Mouse (Mus musculus) hindbrain, embryonic 16.5 days (tissue): Measurements from ENCODE around the gene Slc16a2. TPM values are rescaled to one million over a fixed set of nuclear protein-coding genes. Genes with fewer than 3 reads are reported as not detected.

Experiments used
- ATAC-seq: fragments of 200-750 bp; cut with Nextera tagmentation; 2 replicates; pipeline ENCODE4 v1.8.0; 2017; ENCODE audit warnings: moderate TSS enrichment, moderate library complexity
- H3K27ac ChIP-seq: fragments of 300-500 bp; sonication (generic); 2 replicates; pipeline ENCODE4 v1.5.1; 2014; ENCODE audit warnings: low read depth, mild to moderate bottlenecking, control low read depth, low read length, moderate library complexity
- H3K27me3 ChIP-seq: fragments of 300-500 bp; sonication (generic); replicated peaks from 2 replicates; pipeline ENCODE4 v1.6.1; 2014; ENCODE audit warnings: low read length; ENCODE audit not compliant: control insufficient read depth, insufficient read depth
- H3K36me3 ChIP-seq: fragments of 300-500 bp; sonication (generic); 2 replicates; pipeline ENCODE4 v1.6.1; 2014; ENCODE audit warnings: mild to moderate bottlenecking, low read length, moderate library complexity, mixed read lengths; ENCODE audit not compliant: control insufficient read depth, insufficient read depth
- H3K4me1 ChIP-seq: fragments of 300-500 bp; sonication (generic); 2 replicates; pipeline ENCODE4 v1.6.1; 2014; ENCODE audit warnings: low read depth, low read length; ENCODE audit not compliant: control insufficient read depth, insufficient read depth
- H3K4me2 ChIP-seq: fragments of 300-500 bp; sonication (generic); 2 replicates; pipeline ENCODE4 v1.6.1; 2014; ENCODE audit warnings: mild to moderate bottlenecking, low read length, control low read depth, moderate library complexity
- H3K4me3 ChIP-seq: fragments of 300-500 bp; sonication (generic); 2 replicates; pipeline ENCODE4 v1.5.1; 2014; ENCODE audit warnings: mild to moderate bottlenecking, low read length, control low read depth, moderate library complexity
- H3K9ac ChIP-seq: fragments of 300-500 bp; sonication (generic); 2 replicates; pipeline ENCODE4 v1.6.1; 2014; ENCODE audit warnings: low read depth, mild to moderate bottlenecking, control low read depth, low read length, moderate library complexity
- H3K9me3 ChIP-seq: fragments of 300-500 bp; sonication (generic); 2 replicates; pipeline ENCODE4 v1.6.1; 2014; ENCODE audit warnings: mild to moderate bottlenecking, low read length, moderate library complexity; ENCODE audit not compliant: control insufficient read depth
- WGBS: fragments of 180-500 bp; shearing (Covaris S2); extraction: QIAGEN DNeasy Blood & Tissue Kit; methylation state at CpG from one replicate; pipeline ENCODE4 v1.1.7; 2014; 5-methylcytosine and 5-hydroxymethylcytosine counted together
- polyA plus RNA-seq: library from polyadenylated mRNA; unstranded; fragments of >200 nt; fragmentation: Nextera tagmentation; extraction: Ambion mirVana; gene quantifications from 2 replicates; pipeline ENCODE4 v1.2.1, GENCODE M21; 2015

Gene Slc16a2
- polyA plus RNA-seq, 1 experiment from 2014 or later, result 23.4 TPM

GRCm38 (mm10) chrX:103712922-103713321, 108.9 kb downstream of the Slc16a2 start:
- H3K4me3 ChIP-seq, result no peak overlapping the region
- H3K4me1 ChIP-seq, result no peaks in the 10 kb centered on the region
- no peak overlapping the region for H3K27ac ChIP-seq
- no peaks in the 10 kb centered on the region for H3K9me3 ChIP-seq
- H3K4me2 ChIP-seq, result no peak overlapping the region
- H3K27me3 ChIP-seq, result peaks cover 23% of the 10 kb centered on the region
- no peak for ATAC-seq
- no peaks in the 10 kb centered on the region for H3K36me3 ChIP-seq
- no peak overlapping the region for H3K9ac ChIP-seq
- 65% methylated on average over 7 of the region's 7 CpGs for WGBS

DNA sequence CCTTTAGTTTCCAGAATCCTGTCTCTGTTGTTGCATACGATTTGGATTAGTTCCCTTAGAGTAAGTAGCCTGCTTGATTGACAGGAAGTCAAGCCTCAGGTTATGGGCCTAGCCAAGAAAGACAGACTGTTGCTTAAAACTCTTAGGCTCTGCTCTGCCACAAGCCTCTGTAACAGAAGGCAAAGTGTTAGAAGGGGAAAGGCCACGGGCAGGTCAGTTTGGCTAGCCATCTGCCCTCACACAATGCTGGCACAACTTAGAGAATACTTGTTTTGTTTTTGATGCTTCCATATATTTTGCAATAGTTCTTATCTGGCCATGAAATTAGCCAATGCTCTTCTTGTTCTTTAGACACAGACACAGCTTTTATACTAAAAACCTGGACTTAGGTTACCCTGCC, 112.1 kb downstream of the Slc16a2 start:
- H3K9me3 ChIP-seq, result no peaks in the 10 kb centered on the region
- H3K27me3 ChIP-seq, result peaks cover 31% of the 10 kb centered on the region
- 64% methylated on average over 2 of the region's 2 CpGs for WGBS
- no peaks in the 10 kb centered on the region for H3K4me1 ChIP-seq
- no peak overlapping the region for H3K4me3 ChIP-seq
- H3K9ac ChIP-seq, result no peak overlapping the region
- ATAC-seq, result no peak
- H3K4me2 ChIP-seq, result no peak overlapping the region
- H3K36me3 ChIP-seq, result no peaks in the 10 kb centered on the region
- no peak overlapping the region for H3K27ac ChIP-seq

DNA sequence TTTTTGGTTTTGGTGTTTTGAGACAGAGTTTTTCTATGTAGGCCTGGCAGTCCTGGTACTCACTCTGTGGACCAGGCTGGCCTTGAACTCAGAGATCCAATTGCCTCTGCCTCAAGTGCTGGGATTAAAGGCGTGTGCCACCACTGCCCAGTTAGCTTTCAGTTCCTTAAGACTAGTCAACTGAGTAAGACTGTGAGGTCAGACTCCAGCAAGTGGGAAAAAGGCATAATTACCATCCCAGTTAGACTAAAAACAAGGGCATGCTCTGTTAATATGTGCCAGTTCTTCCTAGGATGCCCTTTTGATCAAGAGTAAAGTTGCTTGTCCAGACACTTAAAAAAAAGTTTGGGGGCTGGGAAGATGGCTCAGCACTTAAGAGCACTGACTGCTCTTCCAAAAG, 113.2 kb downstream of the Slc16a2 start:
- Histone ChIP-seq H3K9ac (no peak overlapping the region), H3K36me3 (no peaks in the 10 kb centered on the region), H3K27me3 (peaks cover 31% of the 10 kb centered on the region), H3K27ac (no peak overlapping the region), H3K4me1 (no peaks in the 10 kb centered on the region), H3K4me3 (no peak overlapping the region), H3K4me2 (no peak overlapping the region), H3K9me3 (no peaks in the 10 kb centered on the region)
- 100% methylated on average over 1 of the region's 1 CpGs for WGBS
- no peak for ATAC-seq

DNA sequence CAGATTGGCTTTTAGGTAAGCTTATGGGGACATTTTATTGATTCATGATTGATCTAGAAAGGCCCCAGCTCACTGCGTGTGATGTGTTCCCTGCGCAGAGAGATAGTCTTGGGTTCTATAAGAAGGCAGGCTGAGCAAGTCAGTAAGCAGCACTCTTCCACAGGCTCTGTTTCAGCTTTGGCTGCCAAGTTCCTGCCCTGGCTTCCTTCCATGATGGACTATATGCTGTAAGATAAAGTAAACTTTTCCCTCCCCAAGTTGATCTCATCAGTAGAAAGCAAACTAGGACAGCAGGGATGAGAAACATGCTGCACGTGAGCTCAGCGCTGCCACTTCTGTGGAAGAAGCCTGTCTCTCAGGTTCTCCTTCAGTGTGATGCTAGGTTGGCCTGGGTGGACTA, 117.2 kb downstream of the Slc16a2 start:
- Histone ChIP-seq H3K27ac (no peak overlapping the region), H3K4me3 (no peak overlapping the region), H3K4me1 (no peaks in the 10 kb centered on the region), H3K4me2 (no peak overlapping the region), H3K36me3 (no peaks in the 10 kb centered on the region), H3K27me3 (peaks cover 22% of the 10 kb centered on the region), H3K9me3 (no peaks in the 10 kb centered on the region), H3K9ac (no peak overlapping the region)
- 95% methylated on average over 4 of the region's 4 CpGs for WGBS
- no peak for ATAC-seq

DNA sequence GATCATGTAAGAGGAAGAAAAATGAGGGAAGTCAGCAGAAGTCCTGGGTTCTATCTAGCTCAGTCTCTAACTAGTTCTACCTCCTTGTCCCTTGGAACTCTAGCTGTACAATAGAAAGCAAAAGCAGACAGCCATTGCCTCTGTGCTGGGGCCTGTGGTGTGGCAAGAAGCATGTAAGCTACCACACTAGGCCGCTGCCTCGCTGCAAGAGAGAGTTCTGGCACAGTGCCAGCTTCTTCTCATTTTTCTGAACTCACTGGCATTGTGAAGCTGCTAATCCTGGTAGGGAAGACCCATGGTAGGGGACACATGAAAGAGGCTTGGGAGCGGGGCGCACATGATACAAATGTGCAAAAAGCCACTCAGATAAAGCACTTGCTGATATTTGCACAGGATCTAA, 117.8 kb downstream of the Slc16a2 start:
- Histone ChIP-seq H3K4me1 (no peaks in the 10 kb centered on the region), H3K9ac (no peak overlapping the region), H3K27ac (no peak overlapping the region), H3K36me3 (no peaks in the 10 kb centered on the region), H3K9me3 (no peaks in the 10 kb centered on the region), H3K4me2 (no peak overlapping the region), H3K27me3 (peaks cover 22% of the 10 kb centered on the region), H3K4me3 (no peak overlapping the region)
- 61% methylated on average over 4 of the region's 4 CpGs for WGBS
- ATAC-seq, result no peak

- no peak for ATAC-seq
- Histone ChIP-seq H3K27me3 (peaks cover 39% of the 10 kb centered on the region), H3K4me1 (peaks cover 3% of the 10 kb centered on the region; the same call in 1 of the 2 replicates), H3K9me3 (no peaks in the 10 kb centered on the region), H3K9ac (no peak overlapping the region), H3K4me3 (no peak overlapping the region), H3K27ac (no peak overlapping the region), H3K4me2 (no peak overlapping the region), H3K36me3 (no peaks in the 10 kb centered on the region)
- WGBS, result 58% methylated on average over 2 of the region's 2 CpGs
These were observed 124.0 kb downstream of the Slc16a2 start for GRCm38 (mm10) chrX:103697796-103698195.

DNA sequence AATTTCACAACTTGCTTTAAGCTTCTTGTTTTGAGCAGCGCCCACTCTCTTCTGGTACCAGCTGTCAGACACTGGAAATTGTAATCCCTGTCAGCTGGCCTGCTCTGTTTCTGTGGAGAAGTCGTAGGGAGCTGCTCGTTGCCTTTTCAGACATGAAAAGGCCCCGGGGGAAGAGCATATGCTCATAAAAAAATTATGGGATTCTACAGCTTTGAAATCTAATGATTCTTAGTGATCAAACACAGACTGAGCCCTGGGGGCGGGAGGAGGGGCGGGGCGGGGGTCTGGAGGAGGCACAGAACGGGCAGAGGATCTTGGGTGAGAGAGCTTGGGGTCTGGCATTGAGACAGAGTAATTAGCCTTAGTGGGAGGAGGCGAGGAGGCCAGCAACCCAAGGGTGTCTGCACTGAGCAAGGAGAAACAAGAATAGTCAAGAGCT, 125.7 kb downstream of the Slc16a2 start:
- peak overlapping the region; percentile 45; the same call in 1 of the 2 replicates for H3K9ac ChIP-seq
- peaks cover 36% of the 10 kb centered on the region for H3K27me3 ChIP-seq

GRCm38 (mm10) chrX:103695165-103695996, 126.4 kb downstream of the Slc16a2 start:
- Histone ChIP-seq H3K4me3 (peak overlapping the region; percentile 42), H3K4me1 (peaks cover 3% of the 10 kb centered on the region; the same call in 1 of the 2 replicates), H3K27me3 (peaks cover 35% of the 10 kb centered on the region), H3K4me2 (peak overlapping the region; percentile 66), H3K36me3 (no peaks in the 10 kb centered on the region), H3K9ac (peak overlapping the region; percentile 55), H3K27ac (peak overlapping the region; percentile 74), H3K9me3 (no peaks in the 10 kb centered on the region)
- peak; percentile 90 for ATAC-seq
- 1% methylated on average over 38 of the region's 41 CpGs for WGBS

More for the DNA sequence above, 125.7 kb downstream of the Slc16a2 start:
- H3K9me3 ChIP-seq, result no peaks in the 10 kb centered on the region
- peak overlapping the region; percentile 24 for H3K4me3 ChIP-seq
- H3K4me2 ChIP-seq, result peak overlapping the region; percentile 66
- no peaks in the 10 kb centered on the region for H3K36me3 ChIP-seq
- H3K4me1 ChIP-seq, result peaks cover 3% of the 10 kb centered on the region; the same call in 1 of the 2 replicates
- ATAC-seq, result peak; percentile 54
- H3K27ac ChIP-seq, result peak overlapping the region; percentile 76
- 11% methylated on average over 9 of the region's 9 CpGs for WGBS

DNA sequence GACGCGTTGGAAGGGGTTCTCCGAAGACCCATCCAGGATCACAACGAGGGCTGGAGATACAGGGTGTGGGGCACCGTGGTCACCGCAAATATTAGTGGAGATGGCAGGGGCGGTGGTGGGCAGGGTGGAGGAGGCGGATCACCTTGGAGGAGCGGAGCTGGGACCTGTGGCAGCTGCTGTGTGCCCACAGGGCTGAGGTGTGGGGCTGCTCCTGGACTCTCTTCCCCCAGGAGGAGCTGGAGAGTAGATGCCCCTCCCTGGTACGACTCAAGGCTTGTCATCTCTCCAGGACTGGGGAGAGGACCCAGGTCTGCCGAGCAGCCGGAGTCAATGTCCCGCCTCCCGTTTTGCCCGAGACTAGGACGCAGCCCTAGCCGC, 127.0 kb downstream of the Slc16a2 start:
- no peaks in the 10 kb centered on the region for H3K9me3 ChIP-seq
- H3K36me3 ChIP-seq, result no peaks in the 10 kb centered on the region
- H3K4me1 ChIP-seq, result peaks cover 3% of the 10 kb centered on the region; the same call in 1 of the 2 replicates
- peak; percentile 60 for ATAC-seq
- peak overlapping the region; percentile 74 for H3K27ac ChIP-seq
- peaks cover 34% of the 10 kb centered on the region for H3K27me3 ChIP-seq
- H3K4me3 ChIP-seq, result peak overlapping the region; percentile 42
- peak overlapping the region; percentile 55 for H3K9ac ChIP-seq
- peak overlapping the region; percentile 66 for H3K4me2 ChIP-seq
- 6% methylated on average over 14 of the region's 17 CpGs for WGBS
